Mouse (Mus musculus) embryonic fibroblast, embryonic 13.5 days (primary cell): ENCODE data around the gene Cox4i2.

Experiments used
- CTCF ChIP-seq: IDR thresholded peaks from 2 replicates; pipeline ENCODE4 v1.5.1; 2011; ENCODE audit warnings: mild to moderate bottlenecking, control low read depth, low read length, moderate library complexity, borderline replicate concordance; ENCODE audit not compliant: insufficient read depth
- POLR2A ChIP-seq: IDR thresholded peaks from 2 replicates; pipeline ENCODE4 v1.6.1; 2011; ENCODE audit warnings: low read depth, mild to moderate bottlenecking, control low read depth, low read length, moderate library complexity

DNA sequence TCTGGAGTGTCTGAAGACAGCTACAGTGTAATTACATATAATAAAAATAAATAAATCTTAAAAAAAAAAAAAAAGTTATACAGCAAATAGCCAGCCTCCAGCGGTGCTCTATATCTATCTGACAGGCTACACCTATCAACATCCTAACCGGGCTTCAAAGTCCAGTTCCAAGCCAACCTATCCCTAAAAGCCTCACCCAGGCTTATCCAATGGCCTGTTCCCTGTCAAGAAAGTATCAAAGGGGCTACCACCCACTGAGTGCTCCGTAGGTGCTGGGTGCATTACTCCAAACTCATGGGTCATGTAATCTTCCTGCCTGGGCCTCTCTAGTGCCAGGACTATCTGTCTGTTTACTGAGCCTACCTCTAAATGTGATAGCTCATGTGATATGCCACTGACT is 54.2 kb downstream of the Cox4i2 start:
- TF ChIP-seq CTCF: no peak
- no peak for TF ChIP-seq POLR2A
